Mouse (Mus musculus): ENCODE data around the gene 2310022B05Rik. TPM values are rescaled to one million over a fixed set of nuclear protein-coding genes. Genes with fewer than 3 reads are reported as not detected.

The 2310022B05Rik gene
- polyA plus RNA-seq, 1 experiment from 2014 or later: 32.1 TPM

DNA sequence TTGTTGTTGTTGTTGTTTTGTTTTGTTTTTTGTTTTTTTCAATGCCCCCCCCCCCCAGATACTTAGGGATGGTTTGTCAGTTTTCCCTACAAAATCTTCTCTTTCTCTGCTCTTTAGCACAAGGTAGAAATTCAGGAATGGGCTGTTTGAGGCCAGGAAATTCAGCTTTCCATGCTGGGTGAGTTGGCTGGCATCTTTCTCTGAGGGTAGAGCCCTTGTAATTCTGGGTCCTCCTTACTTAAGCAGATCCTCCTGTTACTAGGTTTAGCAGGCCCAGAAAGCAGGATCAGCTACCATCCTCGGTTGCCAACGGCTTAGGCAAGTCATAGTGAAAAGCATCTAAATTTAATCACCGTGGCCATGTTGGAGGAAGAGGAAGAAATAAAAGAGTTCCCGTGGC lies 32.3 kb downstream of the 2310022B05Rik start:
- no peak for ATAC-seq (ENCODE audit: insufficient number of reproducible peaks, insufficient read depth, low FRiP score, low TSS enrichment)
- H3K4me1 ChIP-seq: peaks cover 9% of the 10 kb centered on the region; the same call in 1 of the 2 replicates
- 82% methylated on average over 4 of the region's 4 CpGs for WGBS

DNA sequence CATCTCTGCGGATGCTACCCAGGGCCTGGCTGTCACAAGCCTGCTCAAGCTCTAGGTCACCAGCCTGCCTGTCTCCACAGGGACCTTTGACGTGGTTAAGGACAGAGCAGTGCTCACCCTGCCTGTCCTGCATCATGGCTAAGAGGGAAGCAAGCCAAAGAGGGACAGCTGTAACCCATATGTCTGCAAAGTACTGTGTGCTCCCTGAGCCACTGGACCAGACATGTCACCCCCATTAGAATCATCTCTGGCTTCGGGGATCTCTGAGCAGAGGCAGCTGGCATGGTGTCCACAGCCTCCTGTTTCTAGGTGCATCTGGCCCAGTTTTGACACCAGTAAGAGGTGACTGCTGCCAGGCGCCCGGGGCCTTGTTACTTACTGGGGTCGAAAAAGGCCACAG lies 32.7 kb downstream of the 2310022B05Rik start:
- Histone ChIP-seq H3K36me3 (peaks cover 9% of the 10 kb centered on the region; the same call in 1 of the 2 replicates), H3K4me3 (no peak overlapping the region), H3K4me2 (replicated peaks) (no peak overlapping the region), H3K27ac (no peak overlapping the region), H3K4me1 (peaks cover 9% of the 10 kb centered on the region; the same call in 1 of the 2 replicates), H3K27me3 (no peaks in the 10 kb centered on the region), H3K9me3 (no peaks in the 10 kb centered on the region), H3K9ac (no peak overlapping the region; the same call in 1 of the 2 replicates)
- ATAC-seq (ENCODE audit: insufficient number of reproducible peaks, insufficient read depth, low FRiP score, low TSS enrichment): no peak
- 80% methylated on average over 6 of the region's 6 CpGs for WGBS

More for the DNA sequence above, 32.3 kb downstream of the 2310022B05Rik start:
- no peaks in the 10 kb centered on the region for H3K9me3 ChIP-seq
- no peak overlapping the region for H3K4me3 ChIP-seq
- peaks cover 13% of the 10 kb centered on the region for H3K36me3 ChIP-seq
- H3K4me2 ChIP-seq (replicated peaks): no peak overlapping the region
- no peak overlapping the region for H3K27ac ChIP-seq
- H3K9ac ChIP-seq: no peak overlapping the region; the same call in 1 of the 2 replicates
- no peaks in the 10 kb centered on the region for H3K27me3 ChIP-seq

DNA sequence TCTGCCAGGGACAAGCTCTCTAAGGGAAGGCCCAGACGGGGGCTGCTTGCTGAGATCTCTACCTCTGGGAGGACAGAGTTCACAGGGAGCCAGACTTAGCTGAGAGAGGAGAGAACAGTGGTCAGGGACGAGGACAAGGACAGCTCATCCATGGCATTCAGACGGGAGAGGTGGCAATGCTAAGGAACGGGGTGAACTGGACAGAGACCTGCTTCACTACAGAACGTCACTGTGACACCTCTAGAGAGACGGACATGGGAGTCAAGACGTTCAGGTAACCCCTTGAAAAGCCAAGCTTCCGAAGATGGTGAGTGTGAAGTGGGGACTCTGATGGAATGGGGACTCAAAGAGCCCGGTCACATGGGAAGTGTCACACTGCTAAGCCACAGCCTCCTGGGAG lies 36.9 kb downstream of the 2310022B05Rik start:
- Histone ChIP-seq H3K9ac (no peak overlapping the region), H3K36me3 (no peaks in the 10 kb centered on the region), H3K27me3 (no peaks in the 10 kb centered on the region), H3K27ac (no peak overlapping the region), H3K4me2 (replicated peaks) (no peak overlapping the region), H3K4me3 (no peak overlapping the region), H3K9me3 (no peaks in the 10 kb centered on the region), H3K4me1 (no peaks in the 10 kb centered on the region)
- no peak for ATAC-seq (ENCODE audit: insufficient number of reproducible peaks, insufficient read depth, low FRiP score, low TSS enrichment)
- 85% methylated on average over 9 of the region's 9 CpGs for WGBS

DNA sequence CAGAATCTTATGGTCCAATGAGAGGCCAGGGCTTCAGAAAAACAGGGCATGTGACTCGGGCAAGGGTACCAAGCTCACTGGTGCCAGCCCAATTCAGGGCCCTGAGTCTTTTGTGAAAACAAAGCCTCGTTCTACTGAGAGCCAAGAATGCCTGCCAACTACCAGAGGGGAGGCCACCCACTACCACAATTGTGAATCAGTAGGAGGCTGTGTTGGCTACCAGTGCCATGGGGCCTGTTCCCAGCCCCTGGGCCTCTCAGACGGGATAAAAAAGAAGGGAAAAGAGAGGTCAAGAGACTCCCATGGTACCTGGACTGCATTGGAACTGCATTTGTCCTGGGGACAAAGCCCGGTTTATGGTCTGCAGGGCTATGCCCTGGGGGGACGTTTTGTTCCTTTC lies 41.9 kb downstream of the 2310022B05Rik start:
- Histone ChIP-seq H3K36me3 (no peaks in the 10 kb centered on the region), H3K27ac (no peak overlapping the region), H3K4me2 (replicated peaks) (no peak overlapping the region), H3K9ac (no peak overlapping the region), H3K4me3 (no peak overlapping the region), H3K27me3 (peaks cover 1% of the 10 kb centered on the region; the same call in 1 of the 2 replicates), H3K9me3 (no peaks in the 10 kb centered on the region), H3K4me1 (peaks cover 4% of the 10 kb centered on the region; the same call in 1 of the 2 replicates)
- 65% methylated on average over 5 of the region's 5 CpGs for WGBS
- ATAC-seq (ENCODE audit: insufficient number of reproducible peaks, insufficient read depth, low FRiP score, low TSS enrichment): no peak

DNA sequence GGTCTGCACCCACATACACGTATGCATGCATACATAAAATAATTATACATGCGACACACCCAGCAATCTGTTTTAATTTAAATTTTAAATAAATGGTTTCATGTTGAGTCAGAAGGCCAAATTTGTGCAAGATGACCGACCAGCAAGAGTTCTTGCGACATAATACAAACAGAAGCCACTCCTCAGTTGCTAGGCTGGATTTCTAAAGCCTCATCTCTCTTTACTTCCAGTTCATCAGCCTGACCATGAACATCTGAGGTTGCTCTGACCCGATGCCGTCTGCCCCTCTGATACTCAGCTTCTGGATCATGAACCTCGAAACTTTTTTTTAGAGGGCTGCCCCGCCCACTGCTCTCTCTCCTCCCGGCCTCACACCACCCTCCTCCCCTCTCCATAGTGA lies 44.9 kb downstream of the 2310022B05Rik start:
- no peak for ATAC-seq (ENCODE audit: insufficient number of reproducible peaks, insufficient read depth, low FRiP score, low TSS enrichment)
- H3K4me1 ChIP-seq: peaks cover 4% of the 10 kb centered on the region; the same call in 1 of the 2 replicates
- no peaks in the 10 kb centered on the region for H3K9me3 ChIP-seq
- no peak overlapping the region for H3K9ac ChIP-seq
- WGBS: 64% methylated on average over 9 of the region's 9 CpGs
- no peaks in the 10 kb centered on the region for H3K36me3 ChIP-seq
- no peak overlapping the region for H3K4me2 ChIP-seq (replicated peaks)
- H3K27me3 ChIP-seq: peaks cover 8% of the 10 kb centered on the region
- no peak overlapping the region for H3K4me3 ChIP-seq
- no peak overlapping the region for H3K27ac ChIP-seq

DNA sequence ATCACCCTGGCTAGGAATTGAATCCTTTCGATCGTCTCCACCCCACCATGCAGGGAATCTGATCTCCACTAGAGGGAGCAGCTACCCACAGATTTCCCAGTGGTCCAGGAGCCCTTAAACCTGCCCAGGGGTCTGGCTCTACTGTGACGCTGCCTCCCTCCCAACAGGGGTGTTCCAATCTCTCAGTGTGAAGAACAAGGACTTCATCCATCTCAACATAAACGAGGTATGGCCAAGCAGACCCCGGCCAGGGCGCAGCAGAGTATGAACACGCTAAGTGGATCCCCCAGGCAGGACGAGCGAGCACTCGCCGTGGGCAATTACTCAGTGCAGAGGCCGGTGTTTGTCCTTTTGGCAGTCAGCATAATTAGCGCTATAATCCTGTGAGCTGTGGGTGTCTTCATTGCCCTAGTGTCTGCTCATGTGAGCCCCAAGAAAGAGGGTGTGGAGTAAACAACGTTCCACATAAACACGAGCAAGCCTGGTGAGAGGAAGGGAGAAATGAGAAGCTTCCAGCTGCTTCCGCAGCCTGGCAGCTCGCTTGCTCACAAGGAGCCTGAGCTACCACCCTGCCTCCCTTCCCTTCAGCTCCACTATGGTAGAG lies 45.8 kb downstream of the 2310022B05Rik start:
- Histone ChIP-seq H3K4me2 (replicated peaks) (peak overlapping the region; percentile 57), H3K9ac (peak overlapping the region; percentile 39), H3K9me3 (no peaks in the 10 kb centered on the region), H3K27ac (no peak overlapping the region), H3K4me1 (peaks cover 4% of the 10 kb centered on the region; the same call in 1 of the 2 replicates), H3K4me3 (peak overlapping the region; percentile 30), H3K36me3 (no peaks in the 10 kb centered on the region), H3K27me3 (peaks cover 8% of the 10 kb centered on the region)
- ATAC-seq (ENCODE audit: insufficient number of reproducible peaks, insufficient read depth, low FRiP score, low TSS enrichment): peak; percentile 42; the same call in 1 of the 2 replicates
- WGBS: 12% methylated on average over 17 of the region's 17 CpGs

DNA sequence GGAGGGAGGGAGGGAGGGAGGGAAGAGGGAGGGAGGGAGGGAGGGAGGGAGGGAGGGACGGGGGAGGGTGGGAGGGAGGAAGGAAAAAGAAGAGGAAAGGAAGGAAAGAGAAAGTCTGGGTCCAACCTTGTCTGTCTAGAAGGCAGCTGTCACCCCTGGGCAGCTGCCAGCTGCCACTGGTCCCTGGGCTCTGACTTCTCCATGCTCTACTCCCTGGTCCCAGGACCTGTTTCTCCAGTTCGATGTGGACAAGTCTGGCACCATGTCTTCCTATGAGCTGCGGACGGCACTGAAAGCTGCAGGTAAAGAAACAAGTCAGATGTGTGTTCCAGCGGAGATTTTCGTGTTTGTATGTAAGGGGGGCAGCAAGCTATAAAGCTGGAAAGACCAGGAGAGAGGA lies 48.8 kb downstream of the 2310022B05Rik start:
- Histone ChIP-seq H3K4me2 (replicated peaks) (no peak overlapping the region), H3K36me3 (no peaks in the 10 kb centered on the region), H3K9me3 (no peaks in the 10 kb centered on the region), H3K9ac (no peak overlapping the region), H3K27me3 (peaks cover 8% of the 10 kb centered on the region), H3K4me3 (no peak overlapping the region), H3K4me1 (peaks cover 4% of the 10 kb centered on the region; the same call in 1 of the 2 replicates), H3K27ac (no peak overlapping the region)
- no peak for ATAC-seq (ENCODE audit: insufficient number of reproducible peaks, insufficient read depth, low FRiP score, low TSS enrichment)
- WGBS: 78% methylated on average over 5 of the region's 6 CpGs

DNA sequence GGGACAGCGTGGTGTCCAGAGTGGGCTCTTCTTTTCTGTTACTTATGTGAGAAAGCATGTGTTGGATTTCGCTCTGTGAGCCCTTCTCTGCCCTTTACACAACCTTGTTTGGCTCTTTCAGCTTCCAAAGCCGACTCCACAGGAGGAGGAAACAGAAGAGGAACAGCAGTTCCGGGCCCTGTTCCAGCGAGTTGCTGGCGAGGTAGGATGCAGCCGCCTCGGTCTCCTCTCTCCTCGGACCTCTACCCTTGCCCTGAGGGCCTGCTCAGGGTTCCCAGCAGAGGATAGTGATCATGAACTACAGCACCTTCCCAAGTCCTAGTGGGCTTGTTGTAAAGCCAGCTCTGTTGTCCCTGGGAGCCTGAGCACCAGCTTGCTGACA lies 54.2 kb downstream of the 2310022B05Rik start:
- WGBS: 74% methylated on average over 9 of the region's 9 CpGs
- Histone ChIP-seq H3K9me3 (no peaks in the 10 kb centered on the region), H3K4me1 (no peaks in the 10 kb centered on the region), H3K4me2 (replicated peaks) (no peak overlapping the region), H3K36me3 (no peaks in the 10 kb centered on the region), H3K4me3 (no peak overlapping the region), H3K27me3 (no peaks in the 10 kb centered on the region), H3K9ac (no peak overlapping the region), H3K27ac (no peak overlapping the region)
- no peak for ATAC-seq (ENCODE audit: insufficient number of reproducible peaks, insufficient read depth, low FRiP score, low TSS enrichment)

DNA sequence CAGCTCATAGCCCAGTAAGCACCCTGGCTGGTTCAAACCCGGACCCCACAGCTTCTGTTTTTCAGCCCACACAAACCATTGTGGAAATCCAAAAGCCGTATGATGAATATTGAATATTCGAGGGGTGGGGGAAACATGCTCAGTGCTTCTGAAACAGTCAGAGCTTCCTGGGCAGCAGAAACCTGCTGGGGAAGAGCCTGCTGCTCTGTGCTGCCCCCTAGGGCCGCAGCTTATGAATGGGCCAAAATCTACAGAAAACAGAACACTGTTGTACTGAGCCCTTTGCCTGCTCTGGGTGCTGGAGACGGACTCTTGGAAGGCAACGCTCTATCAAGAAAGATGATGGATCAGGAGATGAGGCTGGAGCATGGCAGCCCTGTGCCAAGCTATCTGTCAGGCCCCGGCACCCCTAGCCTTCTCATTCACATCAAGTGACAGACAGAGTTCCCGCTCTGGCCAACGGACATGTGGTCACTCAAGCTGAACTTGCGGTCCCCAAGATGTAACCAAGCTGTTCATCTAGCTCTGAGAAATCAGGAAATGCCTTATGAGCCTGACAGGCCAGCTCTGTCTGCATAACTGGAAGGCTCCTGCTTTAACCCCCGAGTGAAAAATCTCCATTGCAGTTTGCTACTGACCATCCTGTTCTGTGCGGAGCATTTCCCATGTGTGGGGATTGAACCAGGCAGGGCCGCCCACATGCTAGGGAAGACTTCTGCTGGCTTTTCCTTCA lies 54.8 kb downstream of the 2310022B05Rik start:
- no peak overlapping the region for H3K27ac ChIP-seq
- WGBS: 75% methylated on average over 13 of the region's 13 CpGs
- no peak overlapping the region for H3K4me2 ChIP-seq (replicated peaks)
- no peaks in the 10 kb centered on the region for H3K9me3 ChIP-seq
- no peaks in the 10 kb centered on the region for H3K4me1 ChIP-seq
- H3K27me3 ChIP-seq: no peaks in the 10 kb centered on the region
- no peaks in the 10 kb centered on the region for H3K36me3 ChIP-seq
- ATAC-seq (ENCODE audit: insufficient number of reproducible peaks, insufficient read depth, low FRiP score, low TSS enrichment): no peak
- no peak overlapping the region for H3K4me3 ChIP-seq
- no peak overlapping the region for H3K9ac ChIP-seq

DNA sequence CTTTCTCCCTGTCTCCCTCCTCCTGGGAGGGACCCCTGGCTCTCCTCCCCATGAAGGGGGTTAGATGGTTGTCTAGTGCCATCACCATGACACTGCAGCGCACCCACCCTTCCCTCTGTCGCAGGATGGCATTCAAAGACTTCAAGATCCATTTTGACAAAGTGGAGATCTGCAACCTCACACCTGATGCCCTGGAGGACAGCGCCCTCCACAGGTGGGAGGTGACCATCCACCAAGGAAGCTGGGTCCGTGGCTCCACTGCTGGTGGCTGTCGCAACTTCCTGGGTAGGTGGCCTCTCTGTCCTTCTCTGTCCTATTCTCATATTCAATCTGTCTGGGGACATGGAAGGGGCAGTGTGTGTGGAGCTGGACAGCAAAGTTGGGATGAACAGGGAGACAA lies 59.1 kb downstream of the 2310022B05Rik start:
- Histone ChIP-seq H3K27me3 (no peaks in the 10 kb centered on the region), H3K9me3 (no peaks in the 10 kb centered on the region), H3K4me3 (no peak overlapping the region), H3K4me1 (no peaks in the 10 kb centered on the region), H3K27ac (no peak overlapping the region), H3K4me2 (replicated peaks) (no peak overlapping the region), H3K9ac (no peak overlapping the region), H3K36me3 (no peaks in the 10 kb centered on the region)
- no peak for ATAC-seq (ENCODE audit: insufficient number of reproducible peaks, insufficient read depth, low FRiP score, low TSS enrichment)
- WGBS: 78% methylated on average over 5 of the region's 5 CpGs

DNA sequence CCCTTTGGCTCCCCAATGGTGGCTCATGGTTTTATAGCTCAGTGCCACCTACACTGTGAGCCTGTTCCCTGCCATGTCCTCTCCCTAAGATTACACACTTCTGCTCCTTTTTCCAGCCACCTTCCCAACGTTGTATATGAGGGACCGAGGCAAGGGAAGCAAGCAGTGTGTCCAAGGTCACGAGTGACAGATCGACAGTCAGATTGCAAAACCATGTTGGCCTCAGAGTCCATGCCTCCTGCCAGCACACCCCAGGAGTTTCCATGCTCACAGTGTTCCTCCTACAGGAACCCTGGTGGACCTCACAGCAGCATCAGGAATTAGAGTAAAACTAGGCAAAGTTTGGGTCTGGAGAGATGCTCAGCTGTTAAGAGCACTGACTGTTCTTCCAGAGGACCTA lies 73.8 kb downstream of the 2310022B05Rik start:
- Histone ChIP-seq H3K9me3 (no peaks in the 10 kb centered on the region), H3K4me1 (no peaks in the 10 kb centered on the region)
- 73% methylated on average over 4 of the region's 4 CpGs for WGBS

DNA sequence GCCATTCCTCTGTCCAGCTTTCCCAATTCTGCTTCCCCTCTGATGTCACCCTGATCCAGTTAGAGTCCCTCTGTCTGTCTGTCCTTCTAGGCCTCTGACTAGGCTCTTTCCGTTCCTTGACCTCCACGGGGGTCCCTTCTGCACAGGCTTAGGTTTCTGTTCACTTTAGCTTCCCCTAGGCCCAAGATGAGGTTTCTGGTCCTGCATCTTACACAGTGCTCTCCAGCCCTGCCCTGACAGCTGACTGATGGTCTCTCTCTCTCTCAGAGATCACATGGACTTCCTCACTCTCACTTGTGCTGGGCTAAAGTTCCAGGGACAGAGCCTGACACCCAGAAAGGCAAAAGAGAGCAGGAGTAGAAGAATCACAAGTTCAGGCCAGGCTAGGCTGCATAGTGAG lies 76.6 kb downstream of the 2310022B05Rik start:
- no peak for ATAC-seq (ENCODE audit: insufficient number of reproducible peaks, insufficient read depth, low FRiP score, low TSS enrichment)
- Histone ChIP-seq H3K36me3 (no peaks in the 10 kb centered on the region), H3K4me2 (replicated peaks) (no peak overlapping the region), H3K4me1 (no peaks in the 10 kb centered on the region), H3K9ac (no peak overlapping the region), H3K27ac (no peak overlapping the region), H3K9me3 (no peaks in the 10 kb centered on the region), H3K27me3 (no peaks in the 10 kb centered on the region), H3K4me3 (no peak overlapping the region)
- WGBS: 79% methylated on average over 2 of the region's 2 CpGs

More for the DNA sequence above, 73.8 kb downstream of the 2310022B05Rik start:
- ATAC-seq (ENCODE audit: insufficient number of reproducible peaks, insufficient read depth, low FRiP score, low TSS enrichment): no peak
- H3K27me3 ChIP-seq: no peaks in the 10 kb centered on the region
- H3K36me3 ChIP-seq: no peaks in the 10 kb centered on the region
- H3K9ac ChIP-seq: no peak overlapping the region
- no peak overlapping the region for H3K4me3 ChIP-seq
- H3K4me2 ChIP-seq (replicated peaks): no peak overlapping the region
- no peak overlapping the region for H3K27ac ChIP-seq
